Mouse (Mus musculus) Patski (cell line): ENCODE measurements around the gene Pqlc2. TPM values are rescaled to one million over a fixed set of nuclear protein-coding genes. Genes with fewer than 3 reads are reported as not detected.
A peak's percentile ranks its signal among the peaks of the same experiment; 100 is the strongest.

Source experiments
- ATAC-seq: fragments of 100-300 bp; one replicate; pipeline ENCODE4 v1.8.0; 2021
- CTCF ChIA-PET: fragments of 350-600 bp; sonication (Branson Sonifier 250); formaldehyde crosslinking; loops from one replicate; lab custom pipeline; 2022; ENCODE audit warnings: inconsistent platforms; lab: Charles Lee
- POLR2A ChIA-PET: fragments of 350-600 bp; sonication (Branson Sonifier 250); formaldehyde crosslinking; loops from one replicate; lab custom pipeline; 2022; ENCODE audit warnings: antibody characterized with exemption, inconsistent platforms; lab: Charles Lee
- DNase-seq: peaks from one replicate; pipeline ENCODE4 v3.0.0-alpha.2; 2011; ENCODE audit warnings: low read depth, low spot score
- H3K27me3 ChIP-seq: fragments of 371-371 bp; one replicate; pipeline ENCODE4 v1.5.1; 2021
- CTCF ChIP-seq: fragments of 100-300 bp; IDR thresholded peaks from one replicate; pipeline ENCODE4 v1.5.1; 2021
- in situ Hi-C: fragments of 300-500 bp; cut with MboI; formaldehyde crosslinking; loops from 3 replicates; pipeline ENCODE4 v1.11.1; 2018; ENCODE audit warnings: low pct_unique_long_range_greater_than_20kb, mixed read lengths
- polyA plus RNA-seq: library from polyadenylated mRNA; unstranded; gene quantifications from one replicate; pipeline ENCODE4 v1.2.3, GENCODE M21; 2021

The Pqlc2 gene
- 9.9 TPM for polyA plus RNA-seq

GRCm38 (mm10) chr4:139310171-139310898 lies at the start of gene Pqlc2, which contains the start of gene Akr7a5:
Gene Pqlc2 (minus strand): TSS chr4:139310708.
Gene Akr7a5 (plus strand): TSS chr4:139310744.
- in situ Hi-C loops, result no loop called here
- no peak for TF ChIP-seq CTCF
- peak; percentile 51 for DNase-seq
- CTCF ChIA-PET, result interaction anchor here (0.9 to 1.9 kb wide), 7 partner anchors 12 to 233 kb away, joined by 3 to 8 read pairs (median 3); partner anchors contain the start of gene Capzb
- ATAC-seq, result peak; percentile 67
- no peaks in the 10 kb centered on the region for H3K27me3 ChIP-seq
- POLR2A ChIA-PET, result interaction anchor here (1.4 kb wide), 1 partner anchor 53 kb away, joined by 3 read pairs; no protein-coding TSS in a partner anchor

- in situ Hi-C loops, result loop anchor here (10.0 kb wide), 1 partner anchor 62 kb away; no protein-coding TSS in a partner anchor
- no peak for TF ChIP-seq CTCF
- no peaks in the 10 kb centered on the region for H3K27me3 ChIP-seq
- ATAC-seq, result no peak
- CTCF ChIA-PET, result no interaction called here
- POLR2A ChIA-PET, result interaction anchor here (0.7 kb wide), 1 partner anchor 94 kb away, joined by 3 read pairs; no protein-coding TSS in a partner anchor
- no peak for DNase-seq
Observed at GRCm38 (mm10) chr4:139357211-139357610, 46.7 kb upstream of the Pqlc2 start.

GRCm38 (mm10) chr4:139352832-139353231 lies 42.3 kb upstream of the Pqlc2 start:
- ATAC-seq, result no peak
- no peak for TF ChIP-seq CTCF
- H3K27me3 ChIP-seq, result no peaks in the 10 kb centered on the region
- CTCF ChIA-PET, result no interaction called here
- DNase-seq, result no peak
- in situ Hi-C loops, result loop anchor here (10.0 kb wide), 1 partner anchor 58 kb away; no protein-coding TSS in a partner anchor
- POLR2A ChIA-PET, result no interaction called here

- POLR2A ChIA-PET, result interaction anchor here (1.4 kb wide), 1 partner anchor 9 kb away, joined by 4 read pairs; no protein-coding TSS in a partner anchor
- no peak for TF ChIP-seq CTCF
- in situ Hi-C loops, result loop anchor here (10.0 kb wide), 1 partner anchor 57 kb away; no protein-coding TSS in a partner anchor
Observed at GRCm38 (mm10) chr4:139351931-139352711, 41.6 kb upstream of the Pqlc2 start, which contains the start of the genes Mrto4, Emc1 and Ubr4. Gene Mrto4 (minus strand): TSS chr4:139352576. Gene Emc1 (plus strand): TSS chr4:139352587. Gene Ubr4 (plus strand): TSS chr4:139352609.

GRCm38 (mm10) chr4:139345416-139346019 lies 35.0 kb upstream of the Pqlc2 start:
- DNase-seq (no peak), ATAC-seq (no peak)
- TF ChIP-seq CTCF, result no peak
- POLR2A ChIA-PET, result no interaction called here
- H3K27me3 ChIP-seq, result no peaks in the 10 kb centered on the region
- in situ Hi-C loops, result no loop called here
- CTCF ChIA-PET, result no interaction called here

More at GRCm38 (mm10) chr4:139351931-139352711, 41.6 kb upstream of the Pqlc2 start, which contains the start of the genes Mrto4, Emc1 and Ubr4:
- CTCF ChIA-PET, result no interaction called here
- ATAC-seq (peak; percentile 47), DNase-seq (peak; percentile 24)
- H3K27me3 ChIP-seq, result no peaks in the 10 kb centered on the region

GRCm38 (mm10) chr4:139343718-139344117 lies 33.2 kb upstream of the Pqlc2 start:
- ATAC-seq, result no peak
- CTCF ChIA-PET, result no interaction called here
- no peak for DNase-seq
- in situ Hi-C loops, result no loop called here
- POLR2A ChIA-PET, result no interaction called here
- no peaks in the 10 kb centered on the region for H3K27me3 ChIP-seq
- TF ChIP-seq CTCF, result no peak

GRCm38 (mm10) chr4:139341556-139342233 lies 31.2 kb upstream of the Pqlc2 start:
- ChIA-PET POLR2A (no interaction called here), CTCF (no interaction called here)
- ATAC-seq, result no peak
- no peak for DNase-seq
- no peaks in the 10 kb centered on the region for H3K27me3 ChIP-seq
- in situ Hi-C loops, result no loop called here
- TF ChIP-seq CTCF, result no peak

GRCm38 (mm10) chr4:139340835-139341234 lies 30.3 kb upstream of the Pqlc2 start:
- TF ChIP-seq CTCF, result no peak
- in situ Hi-C loops, result no loop called here
- DNase-seq, result no peak
- ATAC-seq, result no peak
- no peaks in the 10 kb centered on the region for H3K27me3 ChIP-seq
- ChIA-PET POLR2A (interaction anchor here (0.6 kb wide), 1 partner anchor 29 kb away, joined by 3 read pairs; no protein-coding TSS in a partner anchor), CTCF (interaction anchor here (0.9 kb wide), 1 partner anchor 10 kb away, joined by 3 read pairs; no protein-coding TSS in a partner anchor)

GRCm38 (mm10) chr4:139338145-139338544 lies 27.6 kb upstream of the Pqlc2 start:
- ATAC-seq (no peak), DNase-seq (no peak)
- in situ Hi-C loops, result no loop called here
- CTCF ChIA-PET, result interaction anchor here (0.9 to 1.5 kb wide), 3 partner anchors 8 to 50 kb away, joined by 4 to 9 read pairs (median 4); no protein-coding TSS in a partner anchor
- POLR2A ChIA-PET, result no interaction called here
- no peaks in the 10 kb centered on the region for H3K27me3 ChIP-seq
- no peak for TF ChIP-seq CTCF
